Mouse (Mus musculus): ENCODE measurements around the gene Lrp5.
A peak's percentile ranks its signal among the peaks of the same experiment; 100 is the strongest.

DNA sequence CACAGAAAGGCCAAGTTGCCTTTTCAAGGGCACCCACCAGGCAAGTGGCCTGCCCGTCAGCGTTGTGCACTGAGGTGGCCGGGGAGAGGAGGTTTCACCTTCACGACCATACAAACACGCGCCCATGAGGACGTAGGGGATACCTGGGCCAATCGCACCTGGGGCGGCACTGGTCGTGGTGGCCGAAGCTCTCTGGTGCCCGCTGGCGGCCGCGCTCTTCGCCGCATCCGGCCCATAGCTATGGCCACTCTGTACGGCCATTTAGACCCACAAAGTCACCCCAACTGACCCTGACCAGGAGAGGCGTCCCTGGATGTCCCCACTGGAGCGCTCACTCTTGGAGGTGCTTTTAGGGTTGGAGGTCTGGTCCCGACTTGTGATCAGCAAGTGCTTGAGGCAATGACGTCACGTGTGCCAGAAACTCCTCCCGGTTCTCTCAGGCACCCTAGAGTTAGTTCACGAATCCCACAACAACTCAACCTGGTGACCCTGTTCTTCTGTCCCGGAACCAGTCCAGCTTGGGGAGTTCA is 33.1 kb upstream of the Lrp5 start:
- TF ChIP-seq CTCF (IDR thresholded peaks at IDR 0.05; ENCODE audit: borderline replicate concordance, control insufficient read depth, extremely low read depth, insufficient read depth, low read length, poor library complexity) (peak; percentile 53; the same call in 1 of the 2 replicates), POLR2A (IDR thresholded peaks at IDR 0.05; ENCODE audit: control insufficient read depth, extremely low read depth, insufficient read depth, low read length, poor library complexity) (no peak; the same call in 1 of the 2 replicates)
